34 mouse cellular contexts compared by ENCODE assay signal in genomic region chr1:155447277-155447676, GRCm38 (mm10). TPM values are rescaled to one million over a fixed set of nuclear protein-coding genes. Genes with fewer than 3 reads are reported as not detected.
DNase-seq lines count a peak whose midpoint lies in the region; ATAC-seq and TF ChIP-seq lines count a peak whose summit lies in the region.
"Had no signal": no experiment of that assay in that cellular context is flagged by ENCODE, and none has a peak within 500 bp of the region (broad histone marks: within the 10 kb centered on the region; RNA-seq: fewer than 3 reads in every experiment).

No protein-coding gene starts in this region.

- H3K4me2 ChIP-seq in liver, postnatal 0 days (ENCODE audit: low read depth, low read length), result no peak overlapping the region
- H3K4me2 ChIP-seq: embryonic facial prominence, embryonic 12.5 days; forebrain, embryonic 15.5 days; heart, embryonic 11.5 days; hindbrain, embryonic 13.5 days; liver, embryonic 12.5 days; midbrain, embryonic 13.5 days; neural tube, embryonic 13.5 days had no signal

- peak overlapping the region; percentile 83 for H3K4me3 ChIP-seq in testis, adult 2 months (ENCODE audit: control insufficient read depth, low read depth, low read length)
- H3K4me3 ChIP-seq in liver, postnatal 0 days (ENCODE audit: low read depth, low read length), result no peak overlapping the region
- H3K4me3 ChIP-seq: embryonic facial prominence, embryonic 12.5 days; forebrain, embryonic 10.5 days; forebrain, embryonic 15.5 days; hindbrain, embryonic 13.5 days; layer of hippocampus, adult 2 months; liver, embryonic 12.5 days; megakaryocyte, embryonic 14.5 days; midbrain, embryonic 13.5 days; neural tube, embryonic 13.5 days had no signal

- no peak for TF ChIP-seq POLR2A in testis, adult 2 months (IDR thresholded peaks at IDR 0.05; ENCODE audit: control insufficient read depth, low read depth, low read length)

- no peak for TF ChIP-seq EP300 in liver, postnatal 0 days (IDR thresholded peaks at IDR 0.05; ENCODE audit: low read depth)

- WGBS in liver, postnatal 0 days (ENCODE audit: insufficient replicate concordance), result 60% methylated on average over 6 of the region's 6 CpGs

- H3K9ac ChIP-seq in liver, postnatal 0 days (replicated peaks), result no peak overlapping the region
- H3K9ac ChIP-seq: embryonic facial prominence, embryonic 12.5 days; forebrain, embryonic 15.5 days; hindbrain, embryonic 13.5 days; liver, embryonic 12.5 days; midbrain, embryonic 13.5 days; neural tube, embryonic 13.5 days had no signal

- H3K27me3 ChIP-seq in testis, adult 2 months (ENCODE audit: control insufficient read depth, insufficient read depth, low read length), result no peaks in the 10 kb centered on the region
- no peaks in the 10 kb centered on the region for H3K27me3 ChIP-seq in liver, postnatal 0 days (ENCODE audit: insufficient read depth, low read length)
- H3K27me3 ChIP-seq: embryonic facial prominence, embryonic 12.5 days; forebrain, embryonic 15.5 days; hindbrain, embryonic 13.5 days; midbrain, embryonic 13.5 days; neural tube, embryonic 13.5 days had no signal

- no peak for ATAC-seq in CD4-positive, CD25-positive, alpha-beta regulatory T cell, adult 4 months
- ATAC-seq in granulocyte monocyte progenitor cell, adult 5-6 weeks (replicated peaks; ENCODE audit: poor library complexity, severe bottlenecking), result peak; percentile 80
- no peak for ATAC-seq in liver, postnatal 0 days
- ATAC-seq: forebrain, embryonic 15.5 days; liver, embryonic 12.5 days; midbrain, embryonic 13.5 days had no signal

- peak; percentile 13 for DNase-seq in CD4-positive, CD25-positive, alpha-beta regulatory T cell, adult 2 months (ENCODE audit: low read depth, low spot score)
- DNase-seq in testis, postnatal 10 days (ENCODE audit: low spot score), result no peak
- no peak for DNase-seq in yolk sac, embryonic 10.5 days (ENCODE audit: low spot score)
- DNase-seq in liver, postnatal 0 days, result no peak
- no peak for DNase-seq in Muller cell, postnatal 12 days (ENCODE audit: inconsistent ontology term)
- DNase-seq: adrenal gland, adult 2 months; adrenal gland, postnatal 36 days; cerebellum, adult 2 months; cerebellum, postnatal 25 days; embryo, embryonic 11 days; gastrocnemius, postnatal 25 days; heart, adult 18-20 months; heart, postnatal 4 days; kidney, adult 18-20 months; kidney, postnatal 36 days; left cerebral cortex, postnatal 4 days; lung, adult 18-20 months; lung, postnatal 36 days; right cerebral cortex, postnatal 14 days; thymus, adult 2 months; thymus, postnatal 36 days had no signal

- TF ChIP-seq CTCF in testis, adult 2 months (IDR thresholded peaks at IDR 0.05; ENCODE audit: control insufficient read depth, insufficient read depth, insufficient replicate concordance, low read depth, low read length), result no peak
- TF ChIP-seq CTCF in liver, postnatal 0 days (IDR thresholded peaks at IDR 0.05; ENCODE audit: low read depth), result no peak

- no peaks in the 10 kb centered on the region for H3K4me1 ChIP-seq in testis, adult 2 months (ENCODE audit: control insufficient read depth, insufficient read depth, low read length)
- H3K4me1 ChIP-seq in liver, postnatal 0 days (ENCODE audit: insufficient read depth), result no peaks in the 10 kb centered on the region
- H3K4me1 ChIP-seq: embryonic facial prominence, embryonic 12.5 days; liver, embryonic 12.5 days had no signal

- H3K27ac ChIP-seq in testis, adult 2 months (ENCODE audit: control insufficient read depth, insufficient read depth, low read depth, low read length), result no peak overlapping the region
- H3K27ac ChIP-seq in liver, postnatal 0 days (ENCODE audit: low read depth), result no peak overlapping the region
- H3K27ac ChIP-seq: embryonic facial prominence, embryonic 12.5 days; forebrain, embryonic 10.5 days; forebrain, embryonic 15.5 days; hindbrain, embryonic 13.5 days; layer of hippocampus, adult 2 months; liver, embryonic 12.5 days; midbrain, embryonic 13.5 days; neural tube, embryonic 13.5 days had no signal

- no peaks in the 10 kb centered on the region for H3K36me3 ChIP-seq in testis, adult 2 months (ENCODE audit: control insufficient read depth, insufficient read depth, low read length)
- H3K36me3 ChIP-seq in liver, postnatal 0 days (replicated peaks; ENCODE audit: insufficient read depth, low read length), result no peaks in the 10 kb centered on the region
- H3K36me3 ChIP-seq: embryonic facial prominence, embryonic 12.5 days; forebrain, embryonic 10.5 days; forebrain, embryonic 15.5 days; hindbrain, embryonic 13.5 days; liver, embryonic 12.5 days; midbrain, embryonic 13.5 days; neural tube, embryonic 13.5 days had no signal

- no peaks in the 10 kb centered on the region for H3K9me3 ChIP-seq in liver, postnatal 0 days (ENCODE audit: low read length)
- H3K9me3 ChIP-seq: embryonic facial prominence, embryonic 12.5 days; forebrain, embryonic 10.5 days; forebrain, embryonic 15.5 days; hindbrain, embryonic 13.5 days; liver, embryonic 12.5 days; megakaryocyte, embryonic 14.5 days; midbrain, embryonic 13.5 days; neural tube, embryonic 13.5 days had no signal

RNA-seq across cellular contexts. Expression of gene Xpr1, which starts 30.1 kb away (rescaled TPM):
- polyA plus RNA-seq in CD4-positive, CD25-positive, alpha-beta regulatory T cell, adult 4 months (2017; shearing (Covaris generic)), result 10 to 100 TPM; 18.0 to 20.9 TPM
- polyA plus RNA-seq in testis, adult 2 months (2012; rRNA removed), result 29.4 and 33.2 TPM in 2 replicates
- total RNA-seq in granulocyte monocyte progenitor cell, adult 5-6 weeks (2014; fragmentation: Nextera tagmentation), result 29.0 and 34.0 TPM in 2 replicates
- 12.9 and 14.2 TPM in 2 replicates for total RNA-seq in granulocyte monocyte progenitor cell, adult 5-6 weeks (2017)
- 2.2 and 2.3 TPM in 2 replicates for polyA plus RNA-seq in liver, postnatal 0 days (2015; fragmentation: Nextera tagmentation; extraction: Ambion mirVana)
